Mouse (Mus musculus) hindbrain, embryonic 16.5 days (tissue): ENCODE data around the gene Alg3. TPM values are rescaled to one million over a fixed set of nuclear protein-coding genes. Genes with fewer than 3 reads are reported as not detected.

Experiments used
- ATAC-seq: fragments of 200-750 bp; cut with Nextera tagmentation; 2 replicates; pipeline ENCODE4 v1.8.0; 2017; ENCODE audit warnings: moderate TSS enrichment, moderate library complexity
- H3K27ac ChIP-seq: fragments of 300-500 bp; sonication (generic); 2 replicates; pipeline ENCODE4 v1.5.1; 2014; ENCODE audit warnings: low read depth, mild to moderate bottlenecking, control low read depth, low read length, moderate library complexity
- H3K27me3 ChIP-seq: fragments of 300-500 bp; sonication (generic); replicated peaks from 2 replicates; pipeline ENCODE4 v1.6.1; 2014; ENCODE audit warnings: low read length; ENCODE audit not compliant: control insufficient read depth, insufficient read depth
- H3K36me3 ChIP-seq: fragments of 300-500 bp; sonication (generic); 2 replicates; pipeline ENCODE4 v1.6.1; 2014; ENCODE audit warnings: mild to moderate bottlenecking, low read length, moderate library complexity, mixed read lengths; ENCODE audit not compliant: control insufficient read depth, insufficient read depth
- H3K4me1 ChIP-seq: fragments of 300-500 bp; sonication (generic); 2 replicates; pipeline ENCODE4 v1.6.1; 2014; ENCODE audit warnings: low read depth, low read length; ENCODE audit not compliant: control insufficient read depth, insufficient read depth
- H3K4me2 ChIP-seq: fragments of 300-500 bp; sonication (generic); 2 replicates; pipeline ENCODE4 v1.6.1; 2014; ENCODE audit warnings: mild to moderate bottlenecking, low read length, control low read depth, moderate library complexity
- H3K4me3 ChIP-seq: fragments of 300-500 bp; sonication (generic); 2 replicates; pipeline ENCODE4 v1.5.1; 2014; ENCODE audit warnings: mild to moderate bottlenecking, low read length, control low read depth, moderate library complexity
- H3K9ac ChIP-seq: fragments of 300-500 bp; sonication (generic); 2 replicates; pipeline ENCODE4 v1.6.1; 2014; ENCODE audit warnings: low read depth, mild to moderate bottlenecking, control low read depth, low read length, moderate library complexity
- H3K9me3 ChIP-seq: fragments of 300-500 bp; sonication (generic); 2 replicates; pipeline ENCODE4 v1.6.1; 2014; ENCODE audit warnings: mild to moderate bottlenecking, low read length, moderate library complexity; ENCODE audit not compliant: control insufficient read depth
- WGBS: fragments of 180-500 bp; shearing (Covaris S2); extraction: QIAGEN DNeasy Blood & Tissue Kit; methylation state at CpG from one replicate; pipeline ENCODE4 v1.1.7; 2014; 5-methylcytosine and 5-hydroxymethylcytosine counted together
- polyA plus RNA-seq: library from polyadenylated mRNA; unstranded; fragments of >200 nt; fragmentation: Nextera tagmentation; extraction: Ambion mirVana; gene quantifications from 2 replicates; pipeline ENCODE4 v1.2.1, GENCODE M21; 2015

Alg3 gene
- 43.9 and 44.7 TPM in 2 replicates for polyA plus RNA-seq

DNA sequence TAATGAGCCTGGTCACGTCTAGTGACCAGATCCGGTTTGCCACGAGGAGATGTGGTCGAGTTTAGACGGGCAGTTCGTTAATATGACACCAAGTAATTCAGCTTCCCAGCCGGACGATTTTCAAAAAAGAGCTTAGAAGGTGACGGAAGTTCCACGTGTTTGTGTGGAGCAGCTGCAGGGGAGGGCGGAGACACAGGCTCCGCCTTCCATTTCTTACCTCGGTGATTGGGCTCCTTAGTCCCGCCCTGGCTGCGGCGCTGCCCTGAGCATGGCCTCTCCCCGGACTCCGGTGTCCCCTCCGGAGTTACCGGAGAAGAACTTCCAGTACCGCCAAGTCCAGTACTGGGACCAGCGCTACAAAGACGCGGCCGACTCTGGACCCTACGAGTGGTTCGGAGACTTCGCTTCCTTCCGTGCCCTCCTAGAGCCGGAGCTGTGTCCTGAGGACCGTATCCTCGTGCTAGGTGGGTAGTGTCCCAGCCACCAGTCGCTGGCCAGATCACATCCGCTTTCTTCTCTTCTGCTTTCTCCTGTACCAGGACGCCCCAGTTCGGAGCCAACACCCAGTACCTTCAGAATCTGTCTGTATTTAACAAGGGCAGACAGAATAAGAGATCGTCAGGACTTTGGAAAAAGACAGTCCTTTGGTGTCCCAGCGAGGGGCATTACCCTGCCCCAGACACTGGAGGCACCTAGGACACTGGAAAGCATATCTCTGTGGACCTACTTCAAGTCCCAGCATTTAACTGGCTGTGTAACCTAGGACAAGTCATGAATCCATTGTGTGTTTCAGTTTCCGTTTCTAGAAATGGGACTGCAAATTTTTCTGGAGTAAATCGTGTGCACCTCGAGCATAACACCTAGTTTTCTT, at the start of gene Alg3, which contains the start of the genes Eef1akmt4 and Gm49333:
TSS of gene Alg3 (minus strand) at position 379 of the 871 bp plus-strand sequence.
TSS of gene Eef1akmt4 (plus strand) at position 237 of the 871 bp plus-strand sequence.
TSS of gene Gm49333 (plus strand) at position 254 of the 871 bp plus-strand sequence.
- WGBS: 2% methylated on average over 40 of the region's 41 CpGs
- peaks cover 18% of the 10 kb centered on the region for H3K4me1 ChIP-seq
- H3K9me3 ChIP-seq: no peaks in the 10 kb centered on the region
- H3K27me3 ChIP-seq: no peaks in the 10 kb centered on the region
- H3K36me3 ChIP-seq: peaks cover 7% of the 10 kb centered on the region; the same call in 1 of the 2 replicates
- H3K4me3 ChIP-seq: peak within 1 kb of the TSS; percentile 87
- peak; percentile 95 for ATAC-seq
- H3K27ac ChIP-seq: peak within 1 kb of the TSS; percentile 89
- peak within 1 kb of the TSS; percentile 78 for H3K4me2 ChIP-seq
- peak within 1 kb of the TSS; percentile 87 for H3K9ac ChIP-seq

DNA sequence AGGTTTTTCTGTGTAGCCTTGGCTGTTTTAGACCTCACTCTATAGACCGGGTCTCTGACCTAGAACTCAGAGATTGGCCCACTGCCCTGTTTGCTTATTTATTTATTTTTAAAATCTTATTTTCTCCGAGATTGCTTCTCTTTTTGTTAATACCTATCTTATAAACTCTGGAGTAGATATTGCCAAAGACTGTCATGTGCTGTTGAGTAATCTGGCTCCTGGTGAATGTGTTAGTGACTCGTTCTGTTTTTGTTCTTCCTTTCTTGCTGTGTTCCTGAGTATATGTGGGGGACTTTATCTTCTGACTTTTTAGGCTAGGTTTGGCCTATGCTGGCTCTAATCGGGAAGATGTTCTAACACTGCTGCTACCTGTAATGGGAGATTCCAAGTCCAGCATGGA, 46.1 kb upstream of the Alg3 start:
- H3K4me2 ChIP-seq: no peak overlapping the region
- H3K4me3 ChIP-seq: no peak overlapping the region
- no peak for ATAC-seq
- H3K9ac ChIP-seq: no peak overlapping the region
- no peak overlapping the region for H3K27ac ChIP-seq
- no peaks in the 10 kb centered on the region for H3K9me3 ChIP-seq
- peaks cover 59% of the 10 kb centered on the region for H3K36me3 ChIP-seq
- H3K4me1 ChIP-seq: peaks cover 8% of the 10 kb centered on the region
- WGBS: 93% methylated on average over 4 of the region's 4 CpGs
- no peaks in the 10 kb centered on the region for H3K27me3 ChIP-seq

- H3K4me2 ChIP-seq: peak overlapping the region; percentile 66; the same call in 1 of the 2 replicates
Observed at GRCm38 (mm10) chr16:20653315-20653714, 41.8 kb upstream of the Alg3 start.

DNA sequence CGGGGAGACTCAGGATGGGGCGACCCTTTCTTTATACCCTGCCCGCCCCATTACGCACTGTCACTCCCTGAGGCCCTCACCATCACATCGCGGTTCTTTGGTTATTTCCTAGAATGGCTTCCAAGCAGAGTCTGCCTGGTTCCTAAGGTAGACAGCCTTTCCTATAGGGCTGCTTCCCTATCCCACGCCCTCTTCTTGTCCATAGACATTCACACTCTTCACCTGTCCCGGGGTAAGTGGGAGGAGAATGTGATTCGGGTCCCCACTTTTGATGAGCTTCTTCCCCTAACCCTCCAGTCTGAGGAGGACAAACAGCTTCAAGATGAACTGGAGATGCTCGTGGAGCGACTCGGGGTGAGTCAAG, 40.4 kb upstream of the Alg3 start:
- peak overlapping the region; percentile 90 for H3K9ac ChIP-seq
- WGBS: 12% methylated on average over 12 of the region's 12 CpGs
- ATAC-seq: no peak
- peaks cover 19% of the 10 kb centered on the region for H3K36me3 ChIP-seq
- peaks cover 16% of the 10 kb centered on the region for H3K4me1 ChIP-seq
- no peaks in the 10 kb centered on the region for H3K9me3 ChIP-seq
- peak overlapping the region; percentile 84 for H3K27ac ChIP-seq
- H3K4me3 ChIP-seq: peak overlapping the region; percentile 80
- peak overlapping the region; percentile 66 for H3K4me2 ChIP-seq
- no peaks in the 10 kb centered on the region for H3K27me3 ChIP-seq

More at GRCm38 (mm10) chr16:20653315-20653714, 41.8 kb upstream of the Alg3 start:
- H3K9ac ChIP-seq: no peak overlapping the region
- peaks cover 16% of the 10 kb centered on the region for H3K4me1 ChIP-seq
- no peaks in the 10 kb centered on the region for H3K27me3 ChIP-seq
- WGBS: 48% methylated on average over 2 of the region's 2 CpGs
- no peak for ATAC-seq
- H3K4me3 ChIP-seq: no peak overlapping the region
- no peak overlapping the region for H3K27ac ChIP-seq
- H3K36me3 ChIP-seq: peaks cover 26% of the 10 kb centered on the region
- H3K9me3 ChIP-seq: no peaks in the 10 kb centered on the region

- Histone ChIP-seq H3K9me3 (no peaks in the 10 kb centered on the region), H3K4me1 (peaks cover 16% of the 10 kb centered on the region), H3K4me3 (peak within 1 kb of the TSS; percentile 80), H3K4me2 (peak within 1 kb of the TSS; percentile 66), H3K9ac (peak within 1 kb of the TSS; percentile 90), H3K27ac (peak within 1 kb of the TSS; percentile 84), H3K36me3 (peaks cover 13% of the 10 kb centered on the region), H3K27me3 (no peaks in the 10 kb centered on the region)
- 2% methylated on average over 43 of the region's 46 CpGs for WGBS
- ATAC-seq: peak; percentile 97
Observed at GRCm38 (mm10) chr16:20651076-20651946, 39.8 kb upstream of the Alg3 start, which contains the start of gene Psmd2. Gene Psmd2 (plus strand): TSS chr16:20651652.

DNA sequence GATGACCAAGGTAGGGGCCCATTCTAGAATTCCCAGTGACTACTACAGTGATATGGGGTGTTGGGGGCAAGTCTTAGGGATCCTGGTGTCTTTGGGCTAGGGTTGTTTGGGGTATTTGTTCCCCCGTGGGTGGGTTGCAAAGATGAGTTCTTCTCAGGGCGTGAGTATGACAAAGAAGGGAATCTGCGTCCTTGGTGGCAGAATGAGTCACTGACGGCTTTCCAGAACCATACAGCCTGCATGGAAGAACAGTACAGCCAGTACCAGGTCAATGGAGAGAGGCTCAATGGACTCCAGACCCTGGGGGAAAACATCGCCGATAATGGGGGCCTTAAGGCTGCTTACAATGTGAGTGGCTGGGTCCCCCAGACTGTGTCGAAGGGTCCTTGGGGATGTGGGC, 32.4 kb upstream of the Alg3 start:
- 87% methylated on average over 7 of the region's 7 CpGs for WGBS
- Histone ChIP-seq H3K27me3 (no peaks in the 10 kb centered on the region), H3K4me3 (no peak overlapping the region), H3K4me2 (no peak overlapping the region), H3K4me1 (no peaks in the 10 kb centered on the region; the same call in 1 of the 2 replicates), H3K27ac (no peak overlapping the region), H3K9me3 (no peaks in the 10 kb centered on the region), H3K9ac (no peak overlapping the region), H3K36me3 (peaks cover 3% of the 10 kb centered on the region; the same call in 1 of the 2 replicates)
- ATAC-seq: no peak

DNA sequence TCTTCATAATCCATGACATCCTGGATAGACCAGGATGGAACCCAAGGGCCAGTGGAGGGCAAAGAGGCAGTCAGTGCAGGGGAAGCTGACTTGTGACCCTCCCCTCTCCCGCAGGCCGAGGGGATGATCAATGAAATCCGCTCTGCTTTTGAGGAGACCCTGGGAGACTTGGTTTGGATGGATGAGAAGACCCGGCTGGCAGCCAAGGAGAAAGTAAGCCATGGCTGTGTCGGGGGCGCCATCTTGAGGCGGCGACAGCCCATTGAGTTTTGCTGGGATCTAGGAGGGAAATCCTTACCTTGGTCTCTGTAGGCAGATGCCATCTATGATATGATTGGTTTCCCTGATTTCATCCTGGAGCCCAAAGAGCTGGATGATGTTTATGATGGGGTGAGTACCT, 30.6 kb upstream of the Alg3 start:
- 1% methylated on average over 8 of the region's 8 CpGs for WGBS
- H3K4me1 ChIP-seq: no peaks in the 10 kb centered on the region; the same call in 1 of the 2 replicates
- no peaks in the 10 kb centered on the region for H3K9me3 ChIP-seq
- no peak overlapping the region for H3K4me3 ChIP-seq
- peaks cover 3% of the 10 kb centered on the region; the same call in 1 of the 2 replicates for H3K36me3 ChIP-seq
- no peaks in the 10 kb centered on the region for H3K27me3 ChIP-seq
- no peak overlapping the region for H3K4me2 ChIP-seq
- peak; percentile 68 for ATAC-seq
- H3K9ac ChIP-seq: no peak overlapping the region
- no peak overlapping the region for H3K27ac ChIP-seq

DNA sequence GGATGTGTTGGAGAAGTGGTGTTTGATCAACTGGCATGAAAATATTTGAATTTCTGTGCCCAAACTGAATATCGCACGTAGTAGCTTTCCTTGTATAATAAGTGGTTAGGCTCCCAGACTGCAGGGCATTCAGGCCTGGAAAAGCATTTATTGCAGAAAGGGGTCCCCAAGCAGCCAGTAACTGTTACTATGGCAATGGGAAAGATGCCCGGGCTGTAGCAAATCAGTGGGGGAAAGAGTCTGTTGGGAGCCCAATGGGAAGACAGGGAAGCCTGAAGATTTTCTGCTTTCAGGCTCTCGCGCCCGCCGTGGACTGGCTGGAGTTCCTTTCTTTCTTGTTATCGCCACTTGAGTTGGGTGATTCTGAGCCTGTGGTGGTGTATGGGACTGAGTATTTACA, 26.8 kb upstream of the Alg3 start:
- Histone ChIP-seq H3K27me3 (no peaks in the 10 kb centered on the region), H3K4me3 (no peak overlapping the region), H3K36me3 (no peaks in the 10 kb centered on the region), H3K4me1 (no peaks in the 10 kb centered on the region; the same call in 1 of the 2 replicates), H3K4me2 (peak overlapping the region; percentile 18), H3K9me3 (no peaks in the 10 kb centered on the region), H3K9ac (no peak overlapping the region), H3K27ac (peak overlapping the region; percentile 59)
- 45% methylated on average over 8 of the region's 8 CpGs for WGBS
- ATAC-seq: peak; percentile 68; the same call in 1 of the 2 replicates
